Mouse (Mus musculus) lung, adult 2 months (tissue): ENCODE measurements at regions not wholly inside any gene's neighbourhood (a gene's known extent, or its start where the extent isn't known, plus 50 kb on each side); places are given as distances from the start of the nearest gene placed in this dataset.

Experiments used
- CTCF ChIP-seq: fragments of 200-500 bp; IDR thresholded peaks from 2 replicates; pipeline ENCODE4 v1.5.1; 2011; ENCODE audit warnings: mild to moderate bottlenecking, low read length, control low read depth; ENCODE audit not compliant: insufficient read depth
- POLR2A ChIP-seq: fragments of 200-500 bp; IDR thresholded peaks from 2 replicates; pipeline ENCODE4 v1.6.1; 2011; ENCODE audit warnings: low read depth, mild to moderate bottlenecking, control low read depth, low read length, borderline replicate concordance; ENCODE audit errors: extremely low read depth

GRCm38 (mm10) chr6:126445519-126445918 is 89.7 kb downstream of the Kcna5 start:
- no peak for TF ChIP-seq CTCF
- TF ChIP-seq POLR2A, result no peak
